Mouse (Mus musculus) frontal cortex, adult (tissue): ENCODE measurements around the gene Unc13c.

Source experiments
- ATAC-seq: cut with Nextera tagmentation; 2 replicates; pipeline ENCODE4 v1.9.2; 2017; ENCODE audit warnings: mild to moderate bottlenecking, moderate library complexity, mixed read lengths; ENCODE audit not compliant: low TSS enrichment

Unc13c gene

DNA sequence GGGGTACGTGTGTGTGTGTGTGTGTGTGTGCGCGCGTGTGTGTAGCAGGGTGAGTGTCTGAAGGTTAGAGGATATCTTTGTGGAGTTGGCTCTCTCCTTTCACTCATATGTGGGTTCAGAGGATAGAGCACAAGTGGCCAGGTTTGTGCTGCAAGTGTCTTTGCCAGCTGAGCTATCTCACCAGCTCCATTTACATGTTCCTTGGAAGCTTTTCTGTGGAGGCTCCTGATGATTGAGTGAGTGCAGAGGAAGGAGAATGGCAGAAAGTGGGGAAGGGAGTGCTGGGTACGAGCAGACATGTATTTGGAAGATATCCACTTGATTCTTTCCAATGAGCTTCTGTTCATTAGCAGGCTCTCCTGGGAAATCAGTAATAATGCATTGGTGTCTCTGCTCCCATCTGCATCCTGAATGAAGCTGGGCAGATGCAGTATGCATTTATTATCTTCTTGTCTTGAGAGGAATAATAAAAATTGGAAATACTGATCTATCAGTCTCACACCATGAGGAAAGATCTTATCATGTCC is 86.3 kb downstream of the Unc13c start:
- no peak for ATAC-seq

DNA sequence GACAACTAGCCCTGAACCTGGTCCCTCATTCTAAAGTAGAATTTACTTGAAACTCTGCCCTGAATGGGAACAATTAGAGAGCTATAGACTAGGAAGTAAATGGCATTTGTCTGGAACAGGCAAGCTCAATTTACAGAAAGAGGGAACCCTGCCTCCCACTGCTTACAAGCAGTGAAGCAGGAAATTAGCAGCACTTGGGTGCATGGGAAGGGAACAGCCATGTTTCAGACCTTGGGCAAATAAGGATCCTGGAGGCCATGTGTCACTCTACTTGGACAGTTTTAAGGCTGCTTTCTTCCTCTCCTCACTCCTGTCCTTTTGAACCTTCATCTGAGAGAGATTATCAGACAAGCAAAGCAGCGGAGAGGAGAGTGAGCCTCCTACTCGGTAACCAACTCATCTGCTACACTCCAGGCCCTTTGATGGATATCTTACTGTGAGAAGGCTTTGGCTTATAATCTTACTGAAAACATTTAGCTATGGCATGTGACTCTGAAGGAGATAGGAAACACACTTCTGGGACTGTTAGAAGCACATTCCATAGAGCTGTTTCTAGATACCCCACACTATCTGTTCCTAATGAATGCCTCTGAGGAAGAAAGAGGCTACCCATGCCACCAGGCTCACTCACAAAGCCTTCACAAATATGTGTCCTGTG is 101.2 kb downstream of the Unc13c start:
- no peak for ATAC-seq

DNA sequence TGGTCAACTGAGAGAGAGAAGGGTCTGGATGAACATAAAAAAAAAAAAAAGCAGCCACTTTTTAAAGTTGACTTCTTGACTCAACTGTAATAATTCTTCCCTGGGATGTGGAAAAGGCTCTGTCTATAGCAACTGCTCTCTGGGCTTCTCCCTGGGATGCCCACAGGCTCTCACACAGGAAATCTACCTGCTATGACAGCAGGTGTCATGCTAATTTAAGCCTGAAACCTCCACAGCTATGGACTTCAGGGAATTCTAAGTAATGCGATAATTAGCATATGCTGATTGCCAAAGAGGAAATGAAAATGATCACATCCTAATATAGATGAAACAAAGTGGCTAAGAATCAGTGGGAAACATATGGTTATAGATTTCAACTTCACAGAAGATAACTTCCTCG is 102.1 kb downstream of the Unc13c start:
- ATAC-seq: no peak

DNA sequence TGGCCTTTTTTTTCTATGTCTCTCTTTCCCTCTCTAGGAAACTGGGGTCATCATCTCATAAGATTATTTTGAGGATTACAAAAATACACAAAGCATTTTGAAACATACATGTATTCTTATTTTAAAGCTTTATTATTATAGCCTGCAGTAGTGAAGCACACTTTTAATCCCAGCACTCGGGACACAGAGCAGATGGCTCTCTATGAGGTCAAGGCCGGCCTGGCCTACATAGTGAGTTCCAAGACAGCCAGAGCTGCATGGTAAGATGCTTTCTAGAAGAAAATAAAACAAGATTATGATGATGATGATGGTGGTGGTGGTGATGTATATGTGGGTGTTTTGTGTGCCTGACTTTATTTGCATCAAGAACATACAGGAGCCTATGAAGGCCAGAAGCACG is 109.3 kb downstream of the Unc13c start:
- no peak for ATAC-seq

DNA sequence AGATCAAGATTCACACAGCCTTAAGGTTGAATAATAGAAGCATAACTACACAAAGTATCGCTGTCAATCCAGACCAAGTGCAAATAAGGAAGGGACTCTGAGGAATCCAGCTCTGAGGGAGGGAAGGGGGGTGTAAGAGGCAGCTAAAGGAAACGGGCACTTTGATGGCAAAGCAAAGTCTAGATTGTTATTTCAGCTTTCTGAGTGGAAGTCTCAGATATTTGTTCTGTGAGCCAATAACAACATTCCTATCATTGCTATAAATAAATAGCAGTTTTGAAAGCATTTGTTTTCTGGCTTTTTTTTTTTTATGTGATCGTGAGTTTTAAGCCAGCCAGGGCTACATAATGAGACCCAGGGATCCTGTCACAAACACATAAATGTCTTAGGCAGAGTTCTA is 114.5 kb downstream of the Unc13c start:
- no peak for ATAC-seq

DNA sequence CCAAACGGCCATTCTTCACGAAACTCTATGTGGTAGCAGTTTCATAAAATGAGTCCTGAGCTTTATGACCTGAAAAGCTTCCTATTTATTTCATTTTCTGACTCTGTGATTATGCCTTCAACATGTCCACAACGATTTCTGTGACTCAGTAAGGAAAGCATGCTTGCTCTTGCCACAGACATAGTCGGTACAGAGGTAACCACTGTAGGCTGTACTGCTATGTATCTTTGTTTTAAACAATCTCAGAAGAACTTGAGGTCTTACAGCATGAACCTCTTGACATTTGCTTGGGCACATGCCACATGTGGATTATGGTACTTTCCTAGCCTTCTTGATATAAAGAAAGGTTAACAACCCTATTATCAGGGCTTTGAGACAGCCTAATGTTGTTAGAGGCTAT is 162.1 kb downstream of the Unc13c start:
- no peak for ATAC-seq

DNA sequence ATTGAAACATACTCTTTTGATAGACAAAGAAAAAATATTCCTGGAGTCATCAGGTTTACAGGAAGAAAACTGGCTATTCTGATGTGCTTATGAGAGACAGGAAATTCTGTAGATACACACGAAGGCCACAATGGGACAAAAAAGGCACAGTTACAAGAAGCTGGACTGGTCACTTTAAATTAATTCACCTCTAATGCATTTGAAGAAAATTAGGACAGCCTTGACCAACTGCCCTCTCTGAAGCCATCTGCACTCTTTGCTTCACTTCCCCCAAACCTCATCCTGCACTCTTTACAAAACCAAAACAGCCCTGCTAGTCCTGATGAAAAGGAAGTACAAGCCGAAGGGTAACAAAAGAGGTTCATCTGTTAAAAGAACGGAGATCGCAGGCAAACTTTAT is 194.2 kb downstream of the Unc13c start:
- ATAC-seq: no peak

DNA sequence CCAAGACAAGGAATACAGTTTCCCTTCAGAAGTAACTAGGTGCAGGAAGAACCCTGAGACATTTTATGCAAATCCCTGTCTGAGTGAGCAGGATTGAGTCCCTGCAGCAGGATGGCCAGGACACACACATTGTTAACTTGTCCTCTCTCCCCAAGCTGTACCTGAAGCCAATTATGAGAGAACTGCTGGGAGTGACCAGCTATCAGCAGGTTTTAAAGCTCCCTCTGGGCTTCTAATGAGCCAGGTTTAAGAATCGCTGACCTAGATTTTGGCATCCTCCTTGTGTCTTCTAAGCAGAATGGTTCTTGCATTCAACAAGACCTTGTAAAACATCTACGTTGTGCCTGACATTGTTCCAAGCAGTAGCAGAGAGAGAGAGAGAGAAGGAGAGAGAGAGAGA is 213.6 kb downstream of the Unc13c start:
- ATAC-seq: no peak

DNA sequence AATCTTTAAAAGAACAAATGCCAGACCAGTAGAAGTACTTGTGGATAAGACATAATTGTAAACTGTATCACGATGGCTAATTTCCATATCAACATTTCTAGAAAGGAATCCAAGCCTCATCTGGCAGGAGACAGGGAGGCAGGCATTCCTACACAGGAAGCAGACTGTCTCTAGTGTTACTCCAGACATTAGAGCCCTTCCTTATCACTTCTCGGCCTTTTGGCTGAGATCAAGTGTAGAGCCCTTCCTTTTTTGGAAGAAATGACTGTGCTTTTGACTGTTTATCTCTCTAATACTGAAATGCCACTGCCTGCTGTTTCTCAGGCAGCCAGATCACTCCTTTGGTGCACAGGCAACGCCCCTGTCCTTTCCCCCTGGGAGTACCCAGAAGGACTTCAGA is 215.3 kb downstream of the Unc13c start:
- no peak for ATAC-seq

DNA sequence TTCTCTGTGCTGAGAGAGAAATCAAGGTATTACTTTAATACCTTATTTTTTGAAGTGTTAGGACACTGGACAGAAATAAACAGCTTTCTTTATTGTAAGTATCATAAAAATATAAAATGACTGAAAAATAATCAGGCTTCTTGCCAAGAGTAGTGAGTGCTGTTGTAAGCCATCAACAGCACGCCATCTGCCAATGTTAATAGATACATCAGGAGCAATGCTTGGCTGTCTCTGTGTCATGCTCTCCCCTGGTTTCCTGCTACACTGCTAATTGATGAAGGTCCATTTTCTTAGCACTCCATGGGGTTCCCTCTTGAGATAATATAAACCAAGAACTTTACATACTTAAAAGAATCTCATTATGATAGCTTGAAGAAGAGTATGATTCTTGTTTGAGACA is 217.4 kb downstream of the Unc13c start:
- no peak for ATAC-seq

DNA sequence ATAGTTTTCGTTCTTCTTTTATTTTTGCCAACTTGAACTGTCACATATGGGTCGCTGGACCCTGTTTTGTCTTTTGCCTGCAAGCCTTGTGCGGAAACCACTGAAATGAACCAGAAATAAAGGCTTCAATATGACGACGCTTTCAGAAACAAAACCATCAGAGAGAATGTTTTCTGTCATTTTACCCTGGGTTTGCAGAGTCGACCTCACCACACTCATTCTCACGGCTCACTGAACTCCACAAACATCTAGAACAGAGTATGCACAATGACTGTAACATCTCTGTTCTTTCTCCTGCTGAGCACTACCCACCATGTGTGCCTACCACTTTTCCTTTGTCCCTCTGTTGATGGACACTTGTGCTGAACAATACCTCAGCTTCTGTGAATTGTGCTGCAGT is 234.3 kb downstream of the Unc13c start:
- no peak for ATAC-seq

DNA sequence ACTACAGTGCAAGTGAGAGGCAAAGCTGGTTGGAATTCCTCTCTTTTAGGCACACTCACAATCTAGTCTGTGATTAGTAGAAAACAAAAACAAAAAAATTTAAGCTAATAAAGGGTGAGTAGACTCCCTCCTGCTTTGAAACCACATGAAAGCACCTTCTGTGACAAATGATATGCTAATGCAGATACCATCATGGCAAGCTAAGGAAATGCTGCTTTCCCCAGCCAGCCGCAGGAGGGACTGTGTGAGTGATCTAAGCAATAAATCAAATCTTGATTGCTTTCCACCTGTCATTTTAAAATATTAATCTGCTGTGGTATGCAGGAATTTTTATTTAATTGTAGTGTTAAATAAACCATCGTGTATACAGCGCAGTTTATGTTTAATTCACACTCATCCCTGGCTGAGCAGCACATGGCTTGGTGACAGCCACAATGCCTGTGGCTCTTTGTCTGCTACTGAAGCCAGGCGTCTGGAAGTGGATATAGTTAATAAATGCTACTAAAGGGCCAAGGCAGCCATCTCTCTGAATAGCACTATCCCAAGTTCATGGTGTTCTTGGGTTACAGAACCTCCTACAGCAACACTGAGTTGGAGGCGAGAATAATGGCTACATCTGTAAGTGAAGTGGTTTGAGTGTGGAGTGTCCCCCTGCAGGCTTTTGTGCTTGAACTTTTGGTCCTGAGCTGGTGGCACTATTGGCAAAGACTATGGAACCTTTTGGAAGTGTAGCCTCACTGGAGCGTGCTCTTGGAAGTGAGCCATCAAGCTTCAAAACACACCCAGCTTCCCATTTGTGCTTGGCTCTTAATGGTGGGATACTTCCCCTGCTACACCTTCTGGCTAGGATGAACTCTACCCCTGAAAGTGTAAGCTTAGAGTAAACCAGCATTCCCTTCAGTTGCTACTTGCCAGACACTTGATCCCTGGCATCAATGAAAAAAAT is 242.8 kb downstream of the Unc13c start:
- no peak for ATAC-seq

DNA sequence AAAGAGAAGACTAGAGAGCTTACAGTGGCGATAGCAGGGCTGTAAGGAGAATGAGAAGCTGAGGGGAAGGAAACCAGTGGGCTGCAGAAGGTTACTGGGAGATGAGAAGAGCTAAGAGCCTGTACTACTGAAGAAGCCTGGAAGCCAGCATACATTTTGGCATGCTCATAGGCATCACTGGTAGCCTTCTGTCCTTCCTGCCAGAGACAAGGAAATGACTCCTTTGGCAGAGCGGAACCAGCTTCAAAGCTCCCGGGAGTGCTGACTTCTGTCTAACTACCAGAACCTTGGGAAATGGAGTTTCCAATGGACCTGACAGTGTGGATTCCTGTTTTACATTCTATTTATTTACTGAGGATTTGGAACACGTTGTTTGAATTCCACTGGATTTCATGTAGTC is 244.0 kb downstream of the Unc13c start:
- ATAC-seq: no peak

DNA sequence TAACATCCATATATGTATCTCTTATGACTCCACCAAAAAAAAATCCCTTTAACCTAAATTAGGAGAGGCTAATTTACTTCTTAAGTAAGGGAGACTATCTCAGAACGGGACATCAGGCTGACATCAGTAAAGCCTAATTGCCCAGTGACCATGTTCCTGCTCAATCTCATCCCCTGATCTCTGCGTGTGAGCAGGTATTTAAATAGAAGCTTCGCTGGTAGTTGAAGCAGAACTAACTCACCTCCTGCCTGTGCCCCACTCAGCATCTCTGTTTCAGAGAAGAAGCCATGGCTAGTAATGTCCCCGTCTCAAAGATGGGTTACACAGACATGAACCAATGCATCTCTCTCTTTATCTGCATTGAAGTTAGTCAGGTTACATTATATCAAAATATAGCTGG is 255.3 kb downstream of the Unc13c start:
- no peak for ATAC-seq

DNA sequence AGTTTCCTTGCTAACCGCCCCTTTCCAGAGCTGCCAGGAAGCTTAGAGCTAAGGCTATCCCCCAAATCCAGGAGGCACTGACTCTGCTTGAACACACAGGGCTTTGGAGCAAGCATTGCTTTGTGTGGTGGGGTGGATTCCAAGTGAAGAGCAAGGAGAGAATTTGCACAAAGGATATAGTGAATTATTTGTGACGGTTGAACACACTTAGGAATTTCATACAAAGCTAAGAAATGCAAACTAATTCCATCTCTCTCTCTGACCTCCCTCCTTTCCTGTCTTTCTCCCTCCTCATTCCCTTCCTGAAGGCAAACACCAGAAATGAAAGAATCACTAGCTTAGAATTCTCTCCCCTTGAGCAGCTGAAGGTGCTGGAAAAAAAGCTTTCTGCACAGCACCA is 271.7 kb downstream of the Unc13c start:
- ATAC-seq: no peak

DNA sequence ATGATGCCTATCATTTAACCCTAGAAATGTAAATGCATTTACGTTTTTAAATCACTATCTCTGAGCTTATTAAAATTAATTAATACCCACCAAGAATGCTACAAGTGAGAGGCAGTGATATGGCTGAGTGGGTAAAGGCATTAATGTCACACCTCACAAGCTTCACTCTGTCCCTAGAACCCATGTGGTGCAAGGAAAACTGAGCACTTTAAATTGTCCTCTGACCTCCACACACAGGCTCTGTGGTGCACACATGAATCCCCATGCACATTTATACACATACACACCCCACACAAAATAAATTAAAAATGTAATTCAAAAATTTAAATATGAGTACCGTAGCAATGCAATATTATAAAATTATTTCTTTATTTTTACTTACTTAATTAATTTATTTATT is 287.2 kb downstream of the Unc13c start:
- ATAC-seq: no peak

DNA sequence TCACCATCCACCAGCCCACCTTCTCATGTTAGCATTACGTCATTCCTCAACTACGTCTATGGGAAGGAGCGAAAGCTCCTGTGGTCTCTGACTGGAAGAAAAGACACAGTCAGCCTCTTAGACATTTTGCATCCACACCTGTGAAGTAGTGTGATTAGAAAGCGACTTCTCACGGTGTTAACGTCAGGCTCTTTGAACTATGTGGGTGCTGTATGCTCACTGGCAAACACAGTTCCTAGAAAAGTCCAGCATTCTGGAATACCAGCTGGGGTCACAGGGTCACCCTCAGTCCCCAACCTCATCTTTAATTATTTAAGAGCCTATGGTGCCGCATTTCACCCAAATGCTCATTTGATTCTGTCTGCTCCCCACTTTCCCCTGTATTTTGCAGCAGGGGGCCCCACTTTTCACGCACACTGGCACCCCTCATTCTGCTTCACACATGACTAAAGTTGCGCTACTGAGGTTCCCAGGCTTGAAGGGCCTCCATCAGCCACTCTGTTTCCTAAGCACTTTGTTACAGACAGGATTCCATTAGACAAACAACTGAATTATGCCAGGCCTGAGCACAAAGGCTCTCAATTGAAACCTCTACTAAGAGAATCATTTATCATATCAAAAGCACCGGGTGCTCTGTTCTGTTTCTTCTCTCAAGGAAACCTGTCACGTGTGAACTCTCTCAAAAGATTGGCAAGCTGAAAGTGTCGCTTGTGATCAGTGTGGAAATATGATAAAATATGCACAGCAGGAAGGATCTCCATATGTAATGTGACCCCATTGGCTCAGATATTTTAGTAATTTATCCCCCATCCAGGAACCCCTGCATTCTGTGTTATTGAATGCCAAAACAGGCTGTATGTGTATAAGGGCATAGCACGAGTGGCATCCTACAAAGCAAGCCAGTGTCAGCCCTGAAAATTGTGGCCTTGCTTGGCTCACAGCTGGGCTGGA is 287.9 kb downstream of the Unc13c start:
- ATAC-seq: no peak

DNA sequence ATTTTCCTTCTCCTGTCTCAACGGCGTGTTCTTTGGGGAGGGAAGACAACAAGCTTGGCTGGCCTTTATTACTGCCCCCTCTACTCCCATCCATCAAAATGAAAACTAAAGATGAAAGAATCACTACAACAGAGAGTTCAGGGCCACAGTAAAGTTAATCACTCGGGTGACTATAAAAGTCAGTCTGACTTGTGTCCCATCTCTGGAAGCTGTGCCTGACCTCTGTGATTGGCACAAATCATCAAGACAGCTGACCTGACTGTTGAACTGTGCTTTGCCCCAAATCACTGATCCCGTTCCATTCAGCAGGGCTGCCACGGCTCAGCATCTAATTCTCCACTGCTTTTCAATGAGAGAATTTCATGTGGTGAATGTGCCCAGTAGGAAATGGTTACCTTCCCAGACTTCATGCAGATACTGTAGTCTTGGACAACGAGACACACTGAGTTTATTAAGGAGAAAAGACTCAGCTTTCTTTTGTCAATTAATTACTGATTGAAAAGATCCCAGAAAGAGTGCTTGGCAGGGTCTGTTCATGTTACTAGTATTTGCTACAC is 297.0 kb downstream of the Unc13c start:
- no peak for ATAC-seq

DNA sequence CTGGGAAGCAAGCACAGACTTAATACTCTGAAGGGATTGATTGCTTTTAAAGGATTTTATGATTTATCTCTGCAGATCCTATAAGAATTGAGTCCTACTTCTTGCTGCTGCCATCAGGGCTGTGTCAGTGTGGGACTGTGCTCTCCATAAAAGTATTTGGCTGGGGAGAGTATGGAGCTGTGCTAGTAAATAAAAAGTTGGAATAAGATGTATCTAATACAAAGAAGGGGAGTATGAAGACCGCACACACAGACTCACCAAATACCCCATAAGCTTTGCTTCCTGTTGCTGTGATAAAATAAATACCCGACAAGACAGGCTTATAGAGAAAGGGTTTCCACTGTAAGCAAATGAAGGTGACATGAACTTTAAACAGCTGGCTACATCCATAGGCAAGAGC is 298.7 kb downstream of the Unc13c start:
- no peak for ATAC-seq

DNA sequence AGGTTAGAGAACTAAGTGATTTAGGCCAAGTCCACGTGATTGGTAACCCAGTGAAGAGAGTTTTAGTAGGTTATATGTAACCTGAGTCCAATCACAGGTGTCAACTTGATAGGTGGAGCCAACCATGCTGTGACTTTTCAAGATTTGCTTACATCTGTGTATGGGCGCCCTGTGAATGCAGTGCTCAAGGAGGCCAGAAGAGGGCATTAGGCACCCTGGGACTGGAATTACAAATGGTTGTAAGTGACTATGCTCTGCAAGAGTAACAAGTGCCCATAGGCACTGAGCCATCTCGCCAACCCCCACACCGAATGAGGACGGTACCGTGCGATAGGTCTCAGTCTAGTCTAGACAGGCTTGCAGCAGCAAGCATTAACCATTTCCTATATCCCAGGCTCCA is 305.9 kb downstream of the Unc13c start:
- no peak for ATAC-seq

DNA sequence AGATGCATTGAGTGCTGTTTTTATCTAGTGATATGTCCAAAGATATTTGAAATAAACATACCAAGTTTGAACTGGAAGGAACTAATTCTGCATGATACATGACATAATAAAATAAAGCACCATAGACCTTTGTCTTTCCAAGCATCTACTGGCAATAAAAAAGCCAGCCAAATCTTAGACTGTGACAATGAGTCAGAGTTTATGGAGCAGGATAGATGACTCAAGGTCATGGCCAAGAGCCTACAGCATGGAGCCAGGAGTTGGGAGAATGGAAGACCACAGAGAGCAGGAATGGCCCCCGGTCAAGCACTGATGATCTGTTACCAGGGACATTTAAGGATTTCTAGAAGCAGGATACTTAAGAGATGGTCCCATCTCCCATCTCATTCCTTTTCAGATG is 319.7 kb downstream of the Unc13c start:
- no peak for ATAC-seq

DNA sequence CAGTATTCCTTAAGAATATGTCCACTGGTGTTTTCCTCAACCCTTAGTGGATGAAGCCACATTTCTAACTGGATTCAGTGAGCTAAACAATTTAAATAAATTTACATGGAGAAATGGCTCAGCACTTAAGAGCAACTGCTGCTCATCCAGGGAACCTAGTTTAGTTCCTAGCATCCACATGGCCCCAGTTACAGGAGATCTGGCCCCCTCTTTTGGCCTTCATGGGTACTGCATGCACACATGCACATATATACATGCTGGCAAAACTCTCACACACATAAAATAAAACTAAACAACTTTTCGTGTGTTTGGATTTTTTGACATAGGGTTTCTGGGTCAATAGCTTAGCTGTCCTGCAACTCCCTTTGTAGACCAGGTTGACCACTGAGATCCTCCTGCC is 330.6 kb downstream of the Unc13c start:
- ATAC-seq: no peak
